Mouse (Mus musculus) liver, adult 2 months (tissue): Measurements from ENCODE around the gene Arhgef25.

Experiments used
- CTCF ChIP-seq: fragments of 200-500 bp; IDR thresholded peaks from 2 replicates; pipeline ENCODE4 v1.5.1; 2011; ENCODE audit warnings: low read depth, low read length, control low read depth
- POLR2A ChIP-seq: fragments of 200-500 bp; IDR thresholded peaks from 2 replicates; pipeline ENCODE4 v1.6.1; 2011; ENCODE audit warnings: low read length, control low read depth; ENCODE audit not compliant: insufficient read depth; ENCODE audit errors: extremely low read depth

DNA sequence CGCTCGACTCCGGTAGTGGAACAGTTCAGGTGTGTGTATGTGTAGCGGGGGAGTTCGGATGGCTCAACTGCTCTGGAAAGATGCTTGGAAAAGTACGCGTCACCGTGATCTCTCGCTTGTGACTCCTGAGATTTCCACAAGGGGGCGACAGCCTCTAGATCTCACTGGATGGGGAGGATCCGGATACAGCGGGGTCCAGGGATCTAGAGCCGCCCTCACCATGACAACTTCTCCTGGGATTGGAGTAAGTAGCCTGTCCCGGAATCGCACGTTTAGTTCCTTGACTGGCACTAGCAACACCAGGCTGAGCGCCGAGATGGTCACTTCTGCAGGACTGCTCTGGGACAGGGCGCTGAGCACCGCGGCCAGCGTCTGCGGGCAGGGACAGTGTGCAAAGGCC is 12.2 kb downstream of the Arhgef25 start:
- TF ChIP-seq CTCF = peak; percentile 84
- no peak for TF ChIP-seq POLR2A
